Mouse (Mus musculus) cerebellum, postnatal 4 days (tissue): ENCODE measurements around the gene Casp9.
"Not testable (repeated sequence)": the region's sequence is repeated elsewhere in the genome, so short reads cannot be mapped to it uniquely, and the experiment has no call there.

ENCODE experiments used
- DNase-seq, 2 experiments: peaks; one replicate each; pipeline ENCODE4 v3.0.0; 2022; ENCODE audit warnings: low spot score in 2 of 2, mixed read lengths in 1 of 2

The Casp9 gene

DNA sequence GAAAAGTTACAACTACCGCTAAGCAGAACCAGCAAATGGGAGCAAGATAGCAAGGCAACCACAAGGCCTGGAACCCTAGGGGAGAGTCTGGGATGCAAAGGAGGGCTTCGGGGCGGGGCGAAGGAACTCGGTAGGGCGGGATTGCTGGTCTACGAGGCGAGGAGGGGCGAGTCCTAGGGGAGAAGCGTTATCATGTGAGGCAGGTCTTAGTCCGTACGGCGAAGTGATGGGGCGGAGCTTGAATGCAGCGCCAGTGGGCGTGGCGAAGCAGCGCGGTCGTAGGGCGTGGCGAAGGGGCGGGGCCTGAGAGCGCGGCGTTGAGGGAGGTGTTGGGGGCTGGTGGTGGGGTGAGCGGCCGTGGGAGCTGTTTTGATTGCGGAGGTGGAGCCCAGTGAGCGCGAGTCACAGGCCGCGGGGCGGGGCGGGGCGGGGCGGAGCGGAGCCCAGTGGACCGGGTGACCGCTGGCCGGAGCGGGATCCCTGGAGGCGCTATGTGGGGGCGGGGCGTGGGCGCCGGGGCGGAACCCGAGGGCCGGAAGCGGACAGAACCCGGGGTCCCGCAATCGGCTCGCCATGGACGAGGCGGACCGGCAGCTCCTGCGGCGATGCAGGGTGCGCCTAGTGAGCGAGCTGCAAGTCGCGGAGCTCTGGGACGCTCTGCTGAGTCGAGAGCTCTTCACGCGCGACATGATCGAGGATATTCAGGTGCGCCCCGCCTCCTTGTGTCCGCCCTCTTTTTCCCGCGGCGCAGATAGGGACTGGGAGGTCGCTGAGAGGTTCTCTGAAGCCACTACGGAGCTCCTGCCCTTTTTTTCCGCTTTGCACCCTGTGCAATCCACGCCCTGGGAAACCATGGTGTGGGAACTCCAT, at the start of gene Casp9:
Gene Casp9 (plus strand): TSS at position 331 of the 870 bp plus-strand sequence.
- DNase-seq: peak; percentile 94 to 97

DNA sequence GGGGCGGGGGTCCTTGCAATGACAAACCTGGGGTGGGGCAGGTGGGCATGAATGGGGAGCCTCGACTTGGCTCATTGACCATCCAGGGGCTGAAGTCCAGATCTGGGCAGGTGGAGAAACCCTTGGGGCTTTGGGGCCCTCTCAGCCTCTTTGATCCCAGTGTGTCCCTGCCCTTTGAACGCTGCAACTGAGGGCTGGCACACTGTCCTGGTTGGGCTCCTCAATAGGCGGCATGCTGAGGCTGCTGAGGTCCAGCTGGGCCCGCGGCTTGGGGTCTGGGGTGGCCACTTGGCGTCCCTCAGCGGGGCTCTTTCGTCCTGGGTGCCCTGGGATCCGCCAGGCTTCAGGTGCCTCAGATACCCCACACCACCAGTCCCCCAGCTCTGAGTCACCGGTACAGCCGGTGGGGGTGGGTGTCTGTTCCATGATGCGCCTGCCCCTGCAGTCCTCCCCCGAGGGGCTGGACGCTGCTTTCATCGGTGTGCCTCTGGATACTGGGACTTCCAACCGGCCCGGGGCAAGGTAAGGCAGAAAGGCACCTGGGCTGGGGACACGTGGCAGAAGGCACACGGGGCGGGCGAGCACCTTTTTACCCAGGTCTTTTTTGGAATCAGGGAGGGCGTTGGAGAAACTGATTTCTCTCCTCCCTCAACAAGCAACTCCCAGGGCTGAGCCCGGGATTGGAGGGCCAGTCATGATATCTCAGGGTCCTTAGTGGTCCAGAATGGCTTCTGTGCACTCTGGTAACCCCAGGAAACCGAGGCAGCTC, 46.6 kb upstream of the Casp9 start, which contains the start of gene Agmat:
Gene Agmat (plus strand): TSS at position 95 of the 769 bp plus-strand sequence.
- no peak for DNase-seq

DNA sequence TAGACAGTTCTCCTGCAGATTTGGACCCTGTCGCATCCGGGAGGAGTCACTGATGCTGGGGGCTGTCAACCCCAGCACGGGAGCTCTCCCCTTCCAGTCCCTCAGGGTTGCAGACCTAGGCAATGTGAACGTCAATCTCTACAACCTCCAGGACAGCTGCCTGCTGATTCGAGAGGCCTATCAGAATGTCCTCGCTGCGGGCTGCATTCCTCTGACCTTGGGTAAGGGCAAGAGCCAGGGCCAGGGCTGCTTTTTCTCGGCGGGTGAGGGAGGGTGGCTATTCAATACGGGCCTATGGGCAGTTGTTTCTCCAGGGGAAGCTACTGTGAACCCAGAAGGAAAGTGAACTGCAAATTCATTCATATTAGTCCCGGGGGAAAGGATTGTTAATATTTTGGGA, 43.9 kb upstream of the Casp9 start:
- no peak for DNase-seq

DNA sequence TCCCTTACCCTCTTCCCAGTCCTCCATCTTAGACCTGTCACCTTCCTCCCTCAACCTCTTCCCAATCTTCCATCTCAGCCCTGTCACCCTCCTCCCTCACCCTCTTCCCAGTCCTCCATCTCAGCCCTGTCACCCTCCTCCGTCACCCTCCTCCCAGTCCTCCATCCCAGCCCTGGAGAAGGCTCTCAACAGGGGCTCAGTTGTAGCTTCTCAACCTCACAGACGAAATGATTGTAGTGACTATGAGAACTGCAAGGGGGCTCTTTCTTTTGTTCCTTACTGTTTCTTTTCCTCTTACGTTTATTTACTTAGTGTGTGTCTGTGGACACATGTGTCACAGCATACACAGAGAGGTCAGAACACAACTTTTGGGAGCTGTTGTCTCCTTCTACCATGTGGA, 42.6 kb upstream of the Casp9 start:
- no peak for DNase-seq

DNA sequence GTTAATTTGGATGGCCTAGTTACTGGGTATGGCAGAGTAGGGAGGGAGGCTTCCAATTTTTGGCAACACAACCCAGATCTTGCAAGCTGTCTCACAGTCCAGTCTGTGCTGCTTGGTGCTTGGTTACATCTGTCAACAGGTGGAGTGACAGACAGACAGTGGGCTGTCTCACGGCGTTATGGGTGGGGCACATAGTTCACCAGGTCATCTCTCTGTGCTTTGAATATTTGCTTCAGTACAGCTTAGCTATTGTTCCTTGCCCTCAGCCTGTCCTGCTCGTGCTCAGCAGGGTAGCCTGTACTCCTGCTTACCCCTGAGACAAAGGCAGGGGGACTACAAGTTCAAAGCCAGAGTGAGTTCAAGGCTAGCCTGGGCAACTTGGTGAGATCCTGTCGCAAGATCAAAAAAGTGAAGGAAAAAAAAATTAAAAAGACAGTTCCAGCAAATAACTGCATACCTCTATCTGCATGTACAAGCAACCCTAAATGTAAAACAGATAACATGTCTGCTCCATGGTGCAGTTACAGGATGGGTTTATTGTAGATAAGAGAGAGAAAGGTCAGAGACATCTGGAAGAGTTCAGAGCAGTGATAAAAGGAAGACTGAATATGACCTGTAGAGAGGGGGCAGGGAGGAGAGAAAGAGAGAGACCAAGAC, 41.9 kb upstream of the Casp9 start:
- DNase-seq: no peak

DNA sequence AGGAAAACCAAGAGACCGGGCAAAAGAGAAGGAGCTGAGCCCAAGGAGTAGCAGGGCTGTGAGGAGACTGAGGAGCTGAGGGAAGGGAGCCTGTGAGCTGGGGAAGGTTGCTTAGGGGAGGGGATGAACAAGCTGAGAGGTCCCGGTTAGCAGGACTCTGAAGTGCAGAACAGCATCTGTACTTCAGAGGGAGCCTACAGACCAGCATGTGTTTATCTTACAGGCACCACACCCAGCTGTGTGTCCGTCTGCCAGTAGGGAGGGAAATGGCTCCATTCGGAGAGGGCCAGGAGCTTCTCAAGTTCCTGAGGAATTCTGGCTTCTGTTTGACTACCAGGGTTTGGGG, 41.4 kb upstream of the Casp9 start:
- no peak for DNase-seq

DNA sequence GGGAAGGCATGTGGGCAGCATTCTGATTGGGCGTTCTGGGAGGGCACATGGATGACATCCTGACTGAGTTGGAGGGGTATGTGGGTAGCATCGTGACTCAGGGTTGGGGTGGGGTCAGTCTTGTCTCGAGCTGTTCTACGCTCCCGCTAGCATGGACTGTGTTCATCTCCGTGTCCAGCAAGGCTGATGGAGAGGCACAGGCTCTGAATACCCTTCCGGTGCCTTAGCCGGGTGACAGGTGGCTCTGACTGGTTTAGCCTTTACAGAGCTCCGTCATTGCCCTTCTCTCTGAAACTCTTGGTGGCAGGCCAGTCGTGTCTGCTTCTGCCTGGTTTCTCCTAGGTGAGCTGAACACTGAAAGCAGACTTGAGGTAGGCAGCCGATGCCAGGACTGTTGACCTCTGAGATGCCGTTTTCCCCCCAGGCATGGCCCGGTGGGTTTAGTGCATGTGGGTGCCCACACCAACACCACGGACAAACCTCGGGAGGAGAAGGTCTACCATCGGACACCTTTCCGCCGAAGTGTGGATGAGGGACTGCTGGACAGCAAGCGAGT, 38.0 kb upstream of the Casp9 start:
- no peak for DNase-seq

DNA sequence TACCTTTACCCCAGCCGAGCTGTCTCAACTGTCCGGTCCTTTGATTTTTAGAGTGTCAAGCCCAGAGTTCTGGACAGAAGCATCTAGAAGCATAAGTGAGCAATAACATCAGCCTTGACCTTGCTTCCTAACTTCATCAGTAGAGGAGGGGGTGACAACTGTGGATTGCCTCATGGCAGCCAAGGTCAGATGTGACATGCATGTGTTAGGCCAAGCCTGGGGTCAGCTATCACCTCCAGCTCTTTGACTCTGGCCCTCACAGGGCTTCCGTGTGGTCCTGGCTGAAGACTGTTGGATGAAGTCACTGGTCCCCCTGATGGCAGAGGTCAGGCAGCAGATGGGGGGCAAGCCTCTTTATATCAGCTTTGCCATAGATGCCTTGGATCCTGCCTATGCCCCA, 36.3 kb upstream of the Casp9 start:
- DNase-seq: no peak

DNA sequence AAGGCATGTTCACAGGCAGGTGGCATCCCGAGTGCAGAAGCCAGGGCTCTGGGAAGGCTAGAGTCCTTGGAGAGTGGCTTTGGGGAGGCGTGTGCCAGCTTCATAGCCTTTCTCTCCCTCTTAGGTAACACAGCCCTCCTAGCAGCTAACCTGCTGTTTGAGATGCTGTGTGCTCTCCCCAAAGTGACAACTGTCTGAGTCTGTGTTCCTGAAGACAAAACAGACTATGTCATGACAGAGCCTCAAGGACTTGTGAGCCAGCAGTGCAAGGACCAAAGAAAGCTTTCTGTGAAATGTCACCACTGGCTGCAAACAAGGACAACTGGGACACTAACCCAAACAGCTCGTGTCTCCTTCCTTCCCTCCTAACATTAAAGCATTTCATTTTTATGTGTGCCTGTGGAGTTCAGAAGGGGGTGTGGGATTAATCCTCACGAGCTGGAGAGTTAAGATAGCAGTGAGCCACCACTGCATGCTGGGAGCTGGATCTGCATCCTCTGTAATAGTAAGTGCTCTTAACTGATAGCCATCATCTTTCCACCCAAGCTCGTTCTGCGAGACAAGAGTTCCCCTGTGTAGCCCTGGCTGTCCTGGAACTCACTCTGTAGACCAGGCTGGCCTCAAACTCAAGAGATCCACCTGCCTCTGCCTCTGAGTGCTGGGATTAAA, 34.4 kb upstream of the Casp9 start:
- DNase-seq: no peak

DNA sequence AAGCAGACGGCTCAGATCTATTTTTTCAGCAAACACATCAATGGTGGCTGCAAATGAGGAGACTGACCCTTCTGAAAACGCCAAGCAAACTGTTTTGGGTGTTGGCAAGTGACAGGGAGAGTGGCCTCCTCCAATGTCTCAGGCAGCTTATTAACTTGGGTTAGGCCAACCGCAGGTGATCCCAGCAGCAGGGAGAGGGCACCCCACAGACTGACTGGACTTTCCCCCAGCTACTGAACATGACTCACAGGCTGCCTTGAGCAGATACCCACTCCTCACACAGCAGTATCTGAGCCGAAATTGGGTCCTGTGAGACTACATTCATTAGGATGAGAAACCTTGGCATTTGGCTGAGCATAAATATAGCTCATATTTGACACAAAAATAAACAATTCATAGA, 32.5 kb upstream of the Casp9 start:
- DNase-seq: no peak

DNA sequence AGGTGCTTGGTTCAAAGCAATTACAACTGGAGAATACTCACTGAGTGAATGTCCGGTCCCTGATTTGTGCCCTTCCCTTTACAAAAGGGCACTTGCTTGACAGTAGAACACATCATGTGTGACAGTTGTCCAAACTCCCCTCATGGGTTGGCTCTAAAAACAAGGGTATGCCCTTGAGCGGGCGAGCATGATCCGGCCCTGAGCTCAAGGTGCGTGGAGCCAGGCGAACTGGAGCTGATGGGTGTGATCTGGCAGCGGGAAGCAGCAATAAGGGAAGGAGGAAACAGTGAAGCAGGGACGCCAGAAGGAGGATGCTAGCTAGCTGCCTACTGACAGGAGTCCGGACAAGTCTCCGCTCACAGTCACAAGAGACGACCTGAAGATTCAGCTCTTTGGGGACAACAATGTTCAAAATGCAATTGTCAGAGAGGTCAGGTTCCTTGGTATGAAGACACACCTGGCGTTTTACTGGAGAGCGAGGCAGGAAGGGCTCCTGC, 31.3 kb upstream of the Casp9 start:
- no peak for DNase-seq

DNA sequence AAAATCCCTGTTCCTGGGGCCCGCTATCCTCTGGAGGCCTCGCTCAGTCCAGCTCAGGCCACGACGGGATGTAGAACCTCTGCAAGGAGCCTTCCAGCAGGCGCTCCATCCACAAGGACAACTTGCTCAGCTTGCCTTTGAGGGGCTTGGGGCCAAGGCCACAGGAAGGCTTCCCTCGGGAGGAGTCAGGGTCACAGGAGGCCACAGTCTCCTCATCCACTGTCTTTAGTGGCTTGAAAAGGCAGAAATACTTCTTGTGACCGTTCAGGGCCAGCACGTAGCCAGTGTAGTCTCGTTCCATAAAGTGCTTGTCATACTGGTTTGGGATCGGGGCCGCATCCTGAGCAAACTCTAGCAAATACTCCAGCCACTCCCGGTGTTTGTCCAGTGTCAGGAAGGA, 29.9 kb upstream of the Casp9 start:
- no peak for DNase-seq

DNA sequence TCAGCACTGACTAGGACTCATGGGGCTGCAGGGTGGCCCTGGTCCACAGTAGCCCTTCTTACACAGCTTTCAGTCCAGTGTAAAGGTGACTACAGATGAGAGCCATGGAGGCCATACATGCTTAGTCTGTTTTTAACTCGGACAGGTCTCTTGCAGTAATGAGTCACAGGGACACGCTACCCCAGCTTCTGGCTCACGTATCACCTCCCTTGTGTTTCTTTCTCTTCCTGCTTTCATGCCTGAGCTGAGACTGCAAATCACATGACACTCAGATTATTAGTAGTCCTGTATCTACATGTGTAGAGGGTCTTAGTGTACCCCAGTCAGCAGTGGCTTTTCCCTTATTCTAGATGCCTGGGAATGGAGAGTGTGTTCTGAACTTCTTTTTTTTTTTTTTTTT, 28.4 kb upstream of the Casp9 start:
- DNase-seq: no peak

DNA sequence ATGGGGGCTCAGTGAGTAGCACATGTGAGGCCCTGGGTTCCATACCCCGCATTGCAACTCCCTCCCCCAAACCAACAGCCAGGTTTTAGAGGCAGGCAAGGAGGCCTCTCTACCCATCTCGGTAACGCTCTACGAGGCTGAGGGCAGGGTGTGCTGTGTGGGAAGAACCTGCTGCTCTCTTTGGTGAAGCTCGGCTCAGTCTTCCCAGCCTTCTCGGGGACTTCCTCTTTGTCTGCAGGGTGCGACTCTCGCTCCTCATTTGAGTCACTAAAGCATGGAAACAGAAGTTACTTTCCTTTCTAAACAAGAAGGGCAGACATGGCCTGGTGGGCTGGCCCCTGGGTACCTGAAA, 27.1 kb upstream of the Casp9 start:
- no peak for DNase-seq

DNA sequence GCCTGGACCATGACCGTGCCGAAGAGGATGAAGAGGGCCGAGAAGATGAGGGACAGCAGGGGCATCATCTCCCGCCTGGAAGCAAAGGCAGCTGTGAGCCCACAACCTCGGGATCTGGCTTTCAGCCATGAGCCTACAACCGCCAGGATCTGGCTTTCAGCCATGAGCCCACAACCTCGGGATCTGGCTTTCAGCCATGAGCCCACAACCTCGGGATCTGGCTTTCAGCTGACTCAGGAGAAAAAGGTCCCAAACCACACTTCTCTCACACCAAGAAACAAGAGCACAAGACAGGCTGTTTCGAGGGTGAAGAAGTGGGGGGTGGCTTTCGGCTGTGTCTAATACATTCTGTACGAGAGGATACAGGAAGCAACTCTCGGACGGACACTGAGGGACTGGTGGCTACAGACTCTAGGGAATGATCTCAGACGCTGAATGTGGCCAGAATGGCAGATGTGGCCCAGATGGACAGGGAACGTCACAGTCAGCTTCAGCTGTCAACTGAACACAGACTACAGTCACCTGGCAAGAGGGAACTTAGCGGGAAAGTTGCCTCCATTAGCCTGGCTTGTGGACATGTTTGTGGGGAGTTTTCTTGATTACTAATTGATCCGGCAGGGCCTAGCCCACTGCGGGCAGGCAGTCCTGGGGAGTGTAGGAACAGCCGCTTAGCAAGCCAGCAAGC, 26.6 kb upstream of the Casp9 start:
- DNase-seq: peak; percentile 36 to 79

DNA sequence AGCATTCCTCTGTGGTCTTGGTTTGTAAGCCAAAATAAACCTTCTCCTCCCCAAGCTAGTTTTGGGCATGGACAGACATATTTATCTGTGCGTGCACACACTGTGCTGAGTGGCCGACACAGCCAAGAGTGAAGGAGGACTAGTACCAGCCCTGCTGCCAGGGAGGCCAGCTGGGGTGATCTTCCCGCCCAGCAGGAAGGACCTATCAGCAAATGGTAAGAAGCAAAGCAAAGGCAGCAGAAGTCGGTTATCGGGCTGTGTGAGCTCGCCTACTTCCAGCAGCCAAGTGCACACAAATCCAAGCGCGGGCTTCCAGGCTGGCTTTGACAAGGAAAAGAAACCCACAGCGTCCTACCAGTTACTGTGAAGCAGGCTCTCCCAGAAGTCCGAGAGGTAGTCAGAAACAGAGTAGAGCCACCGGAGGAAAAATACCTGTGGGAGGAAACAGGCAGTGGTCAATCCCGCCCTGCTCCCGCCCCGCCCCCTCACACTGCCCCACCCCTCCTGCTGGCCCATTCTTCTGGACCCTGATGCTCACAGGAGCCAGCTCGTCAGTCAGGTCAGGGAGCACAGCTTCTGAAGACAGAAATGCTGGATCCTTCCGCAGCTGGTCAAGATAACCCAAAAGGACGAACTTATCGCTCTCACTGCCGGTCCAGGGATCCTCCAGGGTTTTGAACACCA, 25.9 kb upstream of the Casp9 start:
- DNase-seq: peak in 1 of 2 experiments; percentile 43

DNA sequence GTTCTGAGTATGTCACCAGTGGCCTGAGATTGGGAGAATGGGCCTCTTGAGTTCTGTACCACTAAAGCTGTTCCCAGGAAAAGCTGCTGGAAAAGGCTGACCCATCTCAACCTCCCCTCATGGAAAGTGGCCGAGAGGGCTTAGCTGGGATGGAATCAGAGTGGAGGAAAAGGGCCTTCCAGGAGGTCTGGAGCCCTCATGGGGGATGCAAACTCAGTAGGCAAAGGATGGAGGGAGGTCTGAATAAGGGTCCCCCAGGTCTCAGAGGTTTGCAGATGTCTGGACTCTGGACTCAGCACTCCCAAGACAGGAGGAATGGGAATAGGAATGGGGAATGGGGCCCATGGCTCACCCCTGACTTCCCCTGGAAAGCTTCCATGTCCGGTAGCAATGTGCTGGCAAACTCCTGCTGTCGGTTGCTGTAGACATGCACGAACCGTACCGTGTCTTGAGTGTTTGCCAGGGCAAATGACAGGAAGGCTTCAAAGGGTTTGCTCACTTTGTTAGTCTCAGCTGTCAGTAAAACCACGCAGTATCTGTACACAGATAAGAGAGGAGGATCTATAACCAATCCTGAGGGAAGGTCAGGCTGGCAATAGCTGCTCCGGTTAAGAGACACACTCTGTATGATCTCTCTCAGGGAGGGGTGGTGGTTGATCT, 23.8 kb upstream of the Casp9 start:
- DNase-seq: no peak

DNA sequence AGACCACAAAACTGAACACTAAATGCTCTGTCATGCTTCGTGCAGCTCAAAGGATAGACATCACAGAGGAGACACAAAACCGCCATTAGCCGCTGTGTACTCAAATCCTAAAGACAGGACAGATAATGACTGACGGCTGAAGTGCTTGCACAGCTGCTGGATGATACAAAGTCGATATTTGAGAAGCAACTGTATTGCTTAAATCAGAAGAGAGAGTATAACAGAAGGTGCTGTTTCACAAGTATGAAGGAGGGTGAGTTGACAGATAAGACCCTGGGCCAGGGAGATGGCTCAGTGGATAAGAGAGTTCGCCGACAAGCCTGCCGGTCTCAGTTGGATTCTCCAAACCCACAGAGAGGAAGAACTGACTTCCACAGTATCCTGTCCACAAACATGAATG, 21.6 kb upstream of the Casp9 start:
- DNase-seq: no peak

DNA sequence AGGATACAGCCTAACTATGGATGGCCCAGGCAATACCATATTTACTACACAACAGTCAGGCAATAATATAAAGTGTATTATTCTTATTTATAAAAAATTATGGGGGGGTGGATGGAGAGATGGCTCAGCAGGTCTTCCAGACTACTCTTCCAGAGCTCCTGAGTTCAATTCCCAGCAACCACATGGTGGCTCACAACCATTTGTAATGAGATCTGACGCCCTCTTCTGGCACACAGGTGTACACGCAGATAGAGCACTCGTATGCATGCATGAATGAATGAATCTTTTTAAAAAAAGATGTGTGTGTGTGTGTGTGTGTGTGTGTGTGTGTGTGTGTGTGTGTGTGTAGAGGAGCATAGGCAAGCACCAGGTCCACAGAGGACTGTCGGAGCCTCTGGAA, 20.4 kb upstream of the Casp9 start:
- DNase-seq: not testable (repeated sequence)

DNA sequence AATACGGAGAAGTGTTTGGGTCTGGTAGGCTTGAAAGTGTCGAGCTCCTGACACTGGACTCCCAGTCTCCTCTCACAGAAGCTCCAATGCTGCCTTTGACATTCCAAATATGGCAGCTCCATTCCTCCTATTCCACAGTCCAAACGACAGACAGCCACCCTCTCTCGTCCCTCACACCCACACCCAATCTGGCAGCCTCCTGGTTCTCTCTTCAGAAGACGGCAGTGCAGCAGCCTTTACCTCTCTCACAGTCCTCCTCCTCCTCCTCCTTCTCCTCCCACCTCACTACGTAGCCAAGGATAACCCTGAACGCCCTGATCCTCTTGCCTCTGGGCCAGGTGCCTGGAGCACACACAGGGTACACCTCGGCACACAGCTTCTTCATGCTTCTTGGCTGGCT, 13.6 kb upstream of the Casp9 start:
- no peak for DNase-seq
